Mouse (Mus musculus) midbrain, embryonic 11.5 days (tissue): ENCODE data around the gene St8sia1. TPM values are rescaled to one million over a fixed set of nuclear protein-coding genes. Genes with fewer than 3 reads are reported as not detected.

ENCODE experiments used
- ATAC-seq: fragments of 200-750 bp; cut with Nextera tagmentation; 2 replicates; pipeline ENCODE4 v1.8.0; 2017; ENCODE audit warnings: moderate TSS enrichment, moderate library complexity; ENCODE audit not compliant: low FRiP score
- DNase-seq: peaks from one replicate; pipeline ENCODE4 v3.0.0; 2015; ENCODE audit warnings: low spot score; ENCODE audit errors: missing footprints
- H3K27ac ChIP-seq: fragments of 300-500 bp; sonication (generic); 2 replicates; pipeline ENCODE4 v1.5.1; 2014; ENCODE audit warnings: low read depth, low read length
- H3K27me3 ChIP-seq: fragments of 300-500 bp; sonication (generic); 2 replicates; pipeline ENCODE4 v1.6.1; 2014; ENCODE audit warnings: mild to moderate bottlenecking, low read length, moderate library complexity, mixed read lengths; ENCODE audit not compliant: control insufficient read depth, insufficient read depth
- H3K36me3 ChIP-seq: fragments of 300-500 bp; sonication (generic); 2 replicates; pipeline ENCODE4 v1.6.1; 2014; ENCODE audit warnings: mild to moderate bottlenecking, low read length, moderate library complexity, mixed read lengths; ENCODE audit not compliant: control insufficient read depth, insufficient read depth
- H3K4me1 ChIP-seq: fragments of 300-500 bp; sonication (generic); 2 replicates; pipeline ENCODE4 v1.6.1; 2014; ENCODE audit warnings: low read length; ENCODE audit not compliant: control insufficient read depth, insufficient read depth
- H3K4me2 ChIP-seq: fragments of 300-500 bp; sonication (generic); 2 replicates; pipeline ENCODE4 v1.6.1; 2014; ENCODE audit warnings: mild to moderate bottlenecking, moderate library complexity
- H3K4me3 ChIP-seq: fragments of 300-500 bp; sonication (generic); 2 replicates; pipeline ENCODE4 v1.5.1; 2014; ENCODE audit warnings: low read depth, low read length
- H3K9ac ChIP-seq: fragments of 300-500 bp; sonication (generic); 2 replicates; pipeline ENCODE4 v1.6.1; 2014; ENCODE audit warnings: low read length
- H3K9me3 ChIP-seq: fragments of 300-500 bp; sonication (generic); 2 replicates; pipeline ENCODE4 v1.6.1; 2016; ENCODE audit warnings: low read length; ENCODE audit not compliant: control insufficient read depth
- WGBS: fragments of 180-500 bp; shearing (Covaris S2); extraction: QIAGEN DNeasy Blood & Tissue Kit; methylation state at CpG from one replicate; pipeline ENCODE4 v1.1.7; 2014; 5-methylcytosine and 5-hydroxymethylcytosine counted together
- polyA plus RNA-seq: library from polyadenylated mRNA; unstranded; fragments of >200 nt; fragmentation: Nextera tagmentation; extraction: Ambion mirVana; gene quantifications from 2 replicates; pipeline ENCODE4 v1.2.1, GENCODE M21; 2014

St8sia1 gene
- polyA plus RNA-seq, 1 experiment from 2014 or later: 3.8 TPM

DNA sequence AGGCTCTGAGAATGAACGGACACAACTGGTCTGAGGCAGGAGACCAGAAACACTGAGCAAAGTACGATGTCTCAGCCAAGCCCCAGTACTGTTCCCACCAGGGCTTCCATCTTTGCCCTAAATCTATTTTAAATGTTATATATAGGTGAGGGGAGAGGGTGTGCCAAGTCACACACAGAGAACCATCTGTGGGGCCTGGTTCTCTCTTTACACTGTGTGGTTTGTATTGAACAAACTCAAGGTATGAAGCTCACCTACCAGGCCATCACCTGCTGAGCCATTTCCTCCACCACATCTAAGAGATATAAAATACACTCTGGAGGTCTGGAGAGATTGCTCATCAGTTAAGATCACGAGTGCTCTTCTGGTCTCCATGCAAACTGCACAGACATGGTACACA, 38.9 kb downstream of the St8sia1 start:
- no peaks in the 10 kb centered on the region for H3K27me3 ChIP-seq
- H3K9me3 ChIP-seq: no peaks in the 10 kb centered on the region
- no peak for DNase-seq
- H3K4me2 ChIP-seq: no peak overlapping the region
- no peak overlapping the region for H3K9ac ChIP-seq
- no peak for ATAC-seq
- H3K4me3 ChIP-seq: no peak overlapping the region
- WGBS: 89% methylated on average over 3 of the region's 3 CpGs
- H3K4me1 ChIP-seq: peaks cover 4% of the 10 kb centered on the region; the same call in 1 of the 2 replicates
- H3K36me3 ChIP-seq: no peaks in the 10 kb centered on the region
- no peak overlapping the region for H3K27ac ChIP-seq

GRCm38 (mm10) chr6:142920901-142921300, 43.4 kb downstream of the St8sia1 start:
- no peaks in the 10 kb centered on the region for H3K36me3 ChIP-seq
- H3K9ac ChIP-seq: no peak overlapping the region
- DNase-seq (no peak), ATAC-seq (no peak)
- H3K27ac ChIP-seq: no peak overlapping the region
- H3K9me3 ChIP-seq: no peaks in the 10 kb centered on the region
- WGBS: 83% methylated on average over 5 of the region's 5 CpGs
- peaks cover under 1% of the 10 kb centered on the region; the same call in 1 of the 2 replicates for H3K4me1 ChIP-seq
- H3K4me2 ChIP-seq: no peak overlapping the region
- no peak overlapping the region for H3K4me3 ChIP-seq
- no peaks in the 10 kb centered on the region for H3K27me3 ChIP-seq

DNA sequence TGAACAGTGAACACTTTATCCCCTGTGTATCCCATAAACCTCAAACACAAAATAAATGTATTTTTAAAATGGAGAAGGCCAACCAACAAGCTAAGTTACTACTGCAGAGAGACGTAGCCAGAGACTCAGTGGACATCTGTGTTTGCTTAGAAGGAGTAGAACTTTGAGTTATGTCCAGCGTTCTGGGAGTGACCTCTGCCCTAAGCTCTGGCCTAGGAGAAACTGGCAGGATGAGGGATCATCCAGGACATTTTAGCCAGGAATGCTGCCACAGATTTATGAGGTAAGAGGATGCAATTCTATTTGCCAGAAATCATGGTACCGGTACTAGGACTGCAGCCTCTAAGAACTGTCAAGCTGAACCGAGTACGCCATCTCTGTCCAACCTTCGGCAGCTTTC, 45.6 kb downstream of the St8sia1 start:
- WGBS: 91% methylated on average over 6 of the region's 6 CpGs

DNA sequence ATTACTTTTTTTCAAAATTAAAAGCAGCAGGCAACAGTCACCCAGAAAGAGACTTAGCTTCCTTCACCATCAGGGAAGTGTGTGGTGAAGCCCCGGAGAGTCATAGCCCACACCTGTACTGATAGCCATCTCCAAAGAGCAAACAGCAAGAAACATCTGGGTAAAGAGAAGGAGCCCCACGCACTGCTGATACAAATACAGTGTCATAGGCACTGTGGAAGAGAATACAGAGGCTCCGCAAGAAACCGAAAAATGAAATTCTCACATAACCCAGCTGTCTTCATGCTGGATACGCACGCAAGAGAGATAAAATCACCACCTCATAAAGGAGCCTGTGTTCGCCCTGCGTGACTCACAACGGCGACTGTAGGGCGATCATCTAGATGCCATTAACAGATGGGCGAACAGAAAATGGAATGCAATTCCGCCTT, 46.8 kb downstream of the St8sia1 start:
- Histone ChIP-seq H3K4me3 (no peak overlapping the region), H3K36me3 (no peaks in the 10 kb centered on the region), H3K27me3 (no peaks in the 10 kb centered on the region), H3K27ac (no peak overlapping the region), H3K9ac (no peak overlapping the region), H3K4me1 (no peaks in the 10 kb centered on the region), H3K4me2 (no peak overlapping the region), H3K9me3 (no peaks in the 10 kb centered on the region)
- ATAC-seq: no peak
- WGBS: 95% methylated on average over 13 of the region's 13 CpGs
- no peak for DNase-seq

More for the DNA sequence above, 45.6 kb downstream of the St8sia1 start:
- Histone ChIP-seq H3K27ac (no peak overlapping the region), H3K9me3 (no peaks in the 10 kb centered on the region), H3K36me3 (no peaks in the 10 kb centered on the region), H3K4me3 (no peak overlapping the region), H3K27me3 (no peaks in the 10 kb centered on the region), H3K4me2 (no peak overlapping the region), H3K4me1 (no peaks in the 10 kb centered on the region), H3K9ac (no peak overlapping the region)
- DNase-seq (no peak), ATAC-seq (no peak)

- Histone ChIP-seq H3K4me2 (no peak overlapping the region), H3K9me3 (no peaks in the 10 kb centered on the region), H3K9ac (no peak overlapping the region), H3K36me3 (no peaks in the 10 kb centered on the region), H3K27ac (no peak overlapping the region), H3K4me1 (no peaks in the 10 kb centered on the region), H3K27me3 (no peaks in the 10 kb centered on the region), H3K4me3 (no peak overlapping the region)
- 90% methylated on average over 11 of the region's 11 CpGs for WGBS
- DNase-seq: no peak
- no peak for ATAC-seq
Observed at GRCm38 (mm10) chr6:142916271-142916941, 47.8 kb downstream of the St8sia1 start.

- Histone ChIP-seq H3K27me3 (no peaks in the 10 kb centered on the region), H3K9ac (no peak overlapping the region), H3K4me3 (no peak overlapping the region), H3K36me3 (no peaks in the 10 kb centered on the region), H3K9me3 (no peaks in the 10 kb centered on the region), H3K27ac (no peak overlapping the region), H3K4me2 (no peak overlapping the region), H3K4me1 (no peaks in the 10 kb centered on the region)
- ATAC-seq (no peak), DNase-seq (no peak)
- WGBS: 81% methylated on average over 5 of the region's 5 CpGs
Observed at GRCm38 (mm10) chr6:142915464-142915863, 48.8 kb downstream of the St8sia1 start.

- Histone ChIP-seq H3K9me3 (no peaks in the 10 kb centered on the region), H3K9ac (no peak overlapping the region), H3K27ac (no peak overlapping the region), H3K4me2 (no peak overlapping the region), H3K27me3 (no peaks in the 10 kb centered on the region), H3K4me3 (no peak overlapping the region), H3K36me3 (no peaks in the 10 kb centered on the region), H3K4me1 (no peaks in the 10 kb centered on the region)
- WGBS: 94% methylated on average over 10 of the region's 10 CpGs
- no peak for DNase-seq
- ATAC-seq: no peak
Observed at GRCm38 (mm10) chr6:142914676-142915075, 49.6 kb downstream of the St8sia1 start.

DNA sequence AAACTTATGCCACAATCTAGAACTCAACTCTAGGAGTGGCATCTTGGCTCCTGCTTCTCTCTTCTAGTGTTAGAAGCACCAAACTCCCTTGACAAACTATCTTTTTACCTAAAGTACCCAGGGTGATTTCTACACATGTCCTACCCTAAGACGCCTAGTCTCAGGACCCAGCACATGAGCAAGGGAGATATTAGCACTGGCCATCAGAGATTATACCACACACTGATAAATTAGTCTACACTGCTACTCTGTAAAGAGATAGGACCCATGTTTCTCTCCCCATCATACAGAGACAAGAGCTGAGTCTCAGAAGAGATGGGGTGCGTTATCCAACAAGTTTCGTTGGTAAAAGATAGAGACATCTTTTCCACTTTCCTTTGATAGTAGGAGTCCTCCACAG, 53.0 kb downstream of the St8sia1 start:
- ATAC-seq (no peak), DNase-seq (no peak)
- no peaks in the 10 kb centered on the region for H3K9me3 ChIP-seq
- no peak overlapping the region for H3K9ac ChIP-seq
- no peaks in the 10 kb centered on the region for H3K36me3 ChIP-seq
- 95% methylated on average over 3 of the region's 3 CpGs for WGBS
- H3K4me3 ChIP-seq: no peak overlapping the region
- H3K4me2 ChIP-seq: no peak overlapping the region
- no peak overlapping the region for H3K27ac ChIP-seq
- no peaks in the 10 kb centered on the region for H3K4me1 ChIP-seq
- H3K27me3 ChIP-seq: no peaks in the 10 kb centered on the region

- no peaks in the 10 kb centered on the region for H3K27me3 ChIP-seq
- ATAC-seq: no peak
Observed at GRCm38 (mm10) chr6:142910721-142911120, 53.5 kb downstream of the St8sia1 start.

More at GRCm38 (mm10) chr6:142910721-142911120, 53.5 kb downstream of the St8sia1 start:
- H3K4me3 ChIP-seq: no peak overlapping the region
- H3K4me2 ChIP-seq: no peak overlapping the region
- 90% methylated on average over 7 of the region's 7 CpGs for WGBS
- DNase-seq: no peak
- H3K9me3 ChIP-seq: no peaks in the 10 kb centered on the region
- no peak overlapping the region for H3K27ac ChIP-seq
- H3K9ac ChIP-seq: no peak overlapping the region
- no peaks in the 10 kb centered on the region for H3K36me3 ChIP-seq
- no peaks in the 10 kb centered on the region for H3K4me1 ChIP-seq
